Mouse (Mus musculus) left cerebral cortex, adult 6 months (tissue): ENCODE results near the gene Hist1h2ap. TPM values are rescaled to one million over a fixed set of nuclear protein-coding genes. Genes with fewer than 3 reads are reported as not detected.

Source experiments
- long read RNA-seq, 2 experiments: library from polyadenylated mRNA; unstranded; transcript quantifications; one replicate each; pipeline ENCODE4 v2.0.0; 2019 to 2020
- polyA plus RNA-seq: library from polyadenylated mRNA; unstranded; fragments of <200 nt; fragmentation: Nextera tagmentation; gene quantifications from 2 replicates; pipeline ENCODE4 v1.2.3, GENCODE M21; 2021

Hist1h2ap gene
- polyA plus RNA-seq, result 68.6 TPM in 2 replicates
- long read RNA-seq, experiment 1, transcript Hist1h2ap-201 (1 exons, 482 nt), result major isoform, 7 of 7 reads
- long read RNA-seq, experiment 1, partial matches to known transcripts, result 0 of 7 reads
- long read RNA-seq, experiment 1, other reads (novel, unspliced or antisense), result 0 of 7 reads
- long read RNA-seq, experiment 2, transcript Hist1h2ap-201 (1 exons, 482 nt), result major isoform, 21 of 21 reads
- long read RNA-seq, experiment 2, partial matches to known transcripts, result 0 of 21 reads
- long read RNA-seq, experiment 2, other reads (novel, unspliced or antisense), result 0 of 21 reads

GRCm38 (mm10) chr13:21833461-21833860, at the start of gene Hist1h2ap, which contains the start of gene Hist1h2br:
Gene Hist1h2ap, minus strand, starts transcription at chr13:21833507.
Gene Hist1h2br, plus strand, starts transcription at chr13:21833743.

GRCm38 (mm10) chr13:21831418-21832394, 1.6 kb downstream of the Hist1h2ap start, which contains the start of gene Hist1h4n:
Gene Hist1h4n, minus strand, starts transcription at chr13:21832196.

GRCm38 (mm10) chr13:21811539-21811938, 21.8 kb downstream of the Hist1h2ap start, which contains the start of gene Hist1h4m:
Gene Hist1h4m, plus strand, starts transcription at chr13:21811746.

GRCm38 (mm10) chr13:21810073-21810472, 23.2 kb downstream of the Hist1h2ap start, which contains the start of the genes Hist1h2bq and Hist1h2ao:
Gene Hist1h2bq, minus strand, starts transcription at chr13:21810197.
Gene Hist1h2ao, plus strand, starts transcription at chr13:21810465.

GRCm38 (mm10) chr13:21786899-21787629, 46.2 kb downstream of the Hist1h2ap start, which contains the start of the genes Hist1h2an and Hist1h2bp:
Gene Hist1h2an, minus strand, starts transcription at chr13:21787218.
Gene Hist1h2bp, plus strand, starts transcription at chr13:21787461.

GRCm38 (mm10) chr13:21783255-21783617, 50.1 kb downstream of the Hist1h2ap start, which contains the start of gene Hist1h3i:
Gene Hist1h3i, minus strand, starts transcription at chr13:21783370.

Other genes starting within 250 kb of the Hist1h2ap start
- gene Olfr1362, start 219.5 kb downstream of the Hist1h2ap start, polyA plus RNA-seq, result not detected in 2 replicates
- not detected in 2 replicates for gene Olfr11, start 191.0 kb downstream of the Hist1h2ap start, polyA plus RNA-seq
- not detected in 2 replicates for gene Olfr1361, start 170.1 kb downstream of the Hist1h2ap start, polyA plus RNA-seq
- not detected in 2 replicates for gene Olfr1360, start 156.1 kb downstream of the Hist1h2ap start, polyA plus RNA-seq
- gene Olfr1359, start 135.4 kb downstream of the Hist1h2ap start, polyA plus RNA-seq, result not detected in 2 replicates
- gene Hist1h2bl, start 117.4 kb downstream of the Hist1h2ap start, polyA plus RNA-seq, result not detected in 2 replicates
- not detected in 2 replicates for gene Hist1h2ai, start 117.1 kb downstream of the Hist1h2ap start, polyA plus RNA-seq
- not detected in 2 replicates for gene Hist1h3h, start 115.8 kb downstream of the Hist1h2ap start, polyA plus RNA-seq
- gene Hist1h2bm, start 111.5 kb downstream of the Hist1h2ap start, polyA plus RNA-seq, result not detected in 2 replicates
- 0.83 and 0.92 TPM in 2 replicates for gene Hist1h4j, start 98.4 kb downstream of the Hist1h2ap start, polyA plus RNA-seq
- 0.70 and 3.0 TPM in 2 replicates for gene Hist1h4k, start 83.0 kb downstream of the Hist1h2ap start, polyA plus RNA-seq
- 1.8 TPM in 1 of 2 replicates, not detected in the other for gene Hist1h2ak, start 79.7 kb downstream of the Hist1h2ap start, polyA plus RNA-seq
- 1.0 and 2.3 TPM in 2 replicates for gene Hist1h2bn, start 79.4 kb downstream of the Hist1h2ap start, polyA plus RNA-seq
- gene Hist1h1b, start 52.9 kb downstream of the Hist1h2ap start, polyA plus RNA-seq, result 0.59 and 0.97 TPM in 2 replicates
- 1.7 and 2.9 TPM in 2 replicates for gene Hist1h3i, start 50.1 kb downstream of the Hist1h2ap start, polyA plus RNA-seq
- gene Hist1h2an, start 46.3 kb downstream of the Hist1h2ap start, polyA plus RNA-seq, result 2.4 TPM in 1 of 2 replicates, not detected in the other
- gene Hist1h2bp, start 46.0 kb downstream of the Hist1h2ap start, polyA plus RNA-seq, result not detected in 2 replicates
- gene Hist1h2bq, start 23.3 kb downstream of the Hist1h2ap start, polyA plus RNA-seq, result 0.40 and 1.2 TPM in 2 replicates
- gene Hist1h2ao, start 23.0 kb downstream of the Hist1h2ap start, polyA plus RNA-seq, result not detected in 2 replicates
- gene Hist1h4m, start 21.8 kb downstream of the Hist1h2ap start, polyA plus RNA-seq, result 1.8 and 3.3 TPM in 2 replicates
- 0.64 and 2.7 TPM in 2 replicates for gene Hist1h4n, start 1.3 kb downstream of the Hist1h2ap start, polyA plus RNA-seq
- not detected in 2 replicates for gene Hist1h2br, start 236 bp upstream of the Hist1h2ap start, polyA plus RNA-seq
- 1.6 and 2.5 TPM in 2 replicates for gene Zfp184, start 111.6 kb upstream of the Hist1h2ap start, polyA plus RNA-seq
- 0.10 TPM in 1 of 2 replicates, not detected in the other for gene Pom121l2, start 147.7 kb upstream of the Hist1h2ap start, polyA plus RNA-seq
- 1.7 and 1.9 TPM in 2 replicates for gene Prss16, start 176.2 kb upstream of the Hist1h2ap start, polyA plus RNA-seq
- not detected in 2 replicates for gene Hist1h2ah, start 202.1 kb upstream of the Hist1h2ap start, polyA plus RNA-seq
- gene Hist1h2bk, start 202.4 kb upstream of the Hist1h2ap start, polyA plus RNA-seq, result not detected in 2 replicates
- 6.4 and 6.7 TPM in 2 replicates for gene Hist1h4i, start 207.9 kb upstream of the Hist1h2ap start, polyA plus RNA-seq
- not detected in 2 replicates for gene Hist1h2ag, start 209.4 kb upstream of the Hist1h2ap start, polyA plus RNA-seq
- 0.67 TPM in 1 of 2 replicates, not detected in the other for gene Hist1h2bj, start 209.7 kb upstream of the Hist1h2ap start, polyA plus RNA-seq